Mouse (Mus musculus) megakaryocyte-erythroid progenitor cell, adult 5 weeks (primary cell): Measurements from ENCODE around the gene Kcnj2. TPM values are rescaled to one million over a fixed set of nuclear protein-coding genes. Genes with fewer than 3 reads are reported as not detected.

Experiments used
- polyA plus RNA-seq: library from polyadenylated mRNA; stranded (reverse); fragments of >175 nt; gene quantifications from 2 replicates; pipeline ENCODE4 v1.2.3, GENCODE M21; 2012

The Kcnj2 gene
- polyA plus RNA-seq: 0.24 TPM in 2 replicates

DNA sequence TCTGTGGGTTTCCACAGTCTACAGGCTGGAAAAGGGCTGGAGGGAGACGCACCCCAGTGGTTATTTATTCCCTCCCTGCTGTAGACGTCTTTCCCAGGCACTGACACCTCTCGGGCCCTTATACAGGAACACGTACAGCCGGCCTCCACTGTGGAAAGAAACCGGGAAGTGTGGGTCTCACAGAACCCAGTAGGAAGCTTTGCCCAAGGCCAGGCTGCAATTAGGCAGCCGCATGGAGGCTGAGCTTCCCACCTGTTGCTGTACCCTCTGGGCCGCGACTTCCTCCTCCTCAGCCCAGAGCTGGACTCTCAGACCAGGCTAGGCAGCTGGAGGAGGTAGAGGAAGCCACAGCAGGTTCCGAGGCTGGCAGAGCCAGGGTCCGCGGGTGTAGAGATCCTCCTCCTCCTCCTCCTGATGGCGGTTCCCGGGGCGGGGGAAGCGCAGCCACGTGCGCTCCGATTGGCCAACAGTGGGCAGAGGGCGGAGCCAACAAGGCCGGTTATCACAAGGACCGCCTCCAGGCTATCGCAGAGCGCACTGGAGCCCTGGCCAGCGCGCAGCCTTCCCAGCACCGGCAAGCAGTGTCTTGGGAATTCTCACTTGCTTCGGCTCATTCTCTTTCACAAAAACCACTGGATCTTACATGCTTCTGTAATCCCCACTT lies at the start of gene Kcnj2:
TSS of gene Kcnj2 (plus strand) at position 530 of the 664 bp plus-strand sequence.

Other genes with a start within 250 kb of the Kcnj2 start
- not detected in 2 replicates for gene Kcnj16, start 98.1 kb upstream of the Kcnj2 start, polyA plus RNA-seq